Mouse (Mus musculus) stomach, postnatal 0 days (tissue): ENCODE measurements around the gene Snx8. TPM values are rescaled to one million over a fixed set of nuclear protein-coding genes. Genes with fewer than 3 reads are reported as not detected.

Experiments used
- ATAC-seq: fragments of 200-750 bp; cut with Nextera tagmentation; 2 replicates; pipeline ENCODE4 v1.8.0; 2017; ENCODE audit not compliant: low FRiP score, low TSS enrichment
- DNase-seq: peaks from one replicate; pipeline ENCODE4 v3.0.0-alpha.2; 2016; ENCODE audit warnings: low spot score
- H3K27ac ChIP-seq: fragments of 300-500 bp; sonication (generic); replicated peaks from 2 replicates; pipeline ENCODE4 v1.5.1; 2014; ENCODE audit warnings: mild to moderate bottlenecking, control low read depth
- H3K27me3 ChIP-seq: fragments of 300-500 bp; sonication (generic); 2 replicates; pipeline ENCODE4 v1.6.1; 2014; ENCODE audit warnings: low read length; ENCODE audit not compliant: control insufficient read depth, insufficient read depth
- H3K36me3 ChIP-seq: fragments of 300-500 bp; sonication (generic); 2 replicates; pipeline ENCODE4 v1.6.1; 2014; ENCODE audit warnings: low read length, mixed read lengths; ENCODE audit not compliant: control insufficient read depth, insufficient read depth
- H3K4me1 ChIP-seq: fragments of 300-500 bp; sonication (generic); replicated peaks from 2 replicates; pipeline ENCODE4 v1.6.1; 2014; ENCODE audit warnings: antibody characterized with exemption; ENCODE audit not compliant: control insufficient read depth, insufficient read depth
- H3K4me2 ChIP-seq: fragments of 300-500 bp; sonication (generic); replicated peaks from 2 replicates; pipeline ENCODE4 v1.6.1; 2014; ENCODE audit warnings: low read depth, mild to moderate bottlenecking, control low read depth, moderate library complexity
- H3K4me3 ChIP-seq: fragments of 300-500 bp; sonication (generic); 2 replicates; pipeline ENCODE4 v1.5.1; 2014; ENCODE audit warnings: low read depth, low read length, control low read depth
- H3K9ac ChIP-seq: fragments of 300-500 bp; sonication (generic); 2 replicates; pipeline ENCODE4 v1.6.1; 2014; ENCODE audit warnings: mild to moderate bottlenecking, low read length, control low read depth, mixed read lengths
- H3K9me3 ChIP-seq: fragments of 300-500 bp; sonication (generic); 2 replicates; pipeline ENCODE4 v1.6.1; 2016; ENCODE audit warnings: low read length; ENCODE audit not compliant: control insufficient read depth
- CTCF ChIP-seq: IDR thresholded peaks from 2 replicates; pipeline ENCODE4 v1.5.1; 2016; ENCODE audit warnings: antibody characterized with exemption, low read depth, mild to moderate bottlenecking, moderate library complexity
- EP300 ChIP-seq: optimal IDR thresholded peaks from 2 replicates; pipeline ENCODE3; 2016; ENCODE audit warnings: antibody characterized with exemption
- WGBS: fragments of 180-500 bp; shearing (Covaris S2); extraction: QIAGEN DNeasy Blood & Tissue Kit; methylation state at CpG from one replicate; pipeline ENCODE4 v1.1.7; 2014; 5-methylcytosine and 5-hydroxymethylcytosine counted together
- polyA plus RNA-seq: library from polyadenylated mRNA; unstranded; fragments of >200 nt; fragmentation: Nextera tagmentation; extraction: Ambion mirVana; gene quantifications from 2 replicates; pipeline ENCODE4 v1.2.1, GENCODE M21; 2015

Snx8 gene
- polyA plus RNA-seq, 1 experiment from 2014 or later: 8.6 TPM

GRCm38 (mm10) chr5:140359930-140360674, 29.0 kb downstream of the Snx8 start:
- peaks cover 2% of the 10 kb centered on the region; the same call in 1 of the 2 replicates for H3K36me3 ChIP-seq
- ATAC-seq (no peak; the same call in 1 of the 2 replicates), DNase-seq (no peak)
- H3K4me3 ChIP-seq: no peak overlapping the region
- no peaks in the 10 kb centered on the region for H3K27me3 ChIP-seq
- WGBS: 74% methylated on average over 14 of the region's 14 CpGs
- H3K4me2 ChIP-seq: no peak overlapping the region
- TF ChIP-seq EP300: no peak
- no peak for TF ChIP-seq CTCF
- no peak overlapping the region for H3K27ac ChIP-seq
- no peaks in the 10 kb centered on the region for H3K4me1 ChIP-seq
- no peaks in the 10 kb centered on the region for H3K9me3 ChIP-seq
- H3K9ac ChIP-seq: no peak overlapping the region

GRCm38 (mm10) chr5:140357466-140357865, 31.6 kb downstream of the Snx8 start:
- H3K4me3 ChIP-seq: no peak overlapping the region
- H3K9me3 ChIP-seq: no peaks in the 10 kb centered on the region
- H3K4me2 ChIP-seq: no peak overlapping the region
- 90% methylated on average over 3 of the region's 3 CpGs for WGBS
- no peak overlapping the region for H3K27ac ChIP-seq
- TF ChIP-seq EP300 (no peak), CTCF (no peak)
- ATAC-seq (no peak), DNase-seq (no peak)
- no peak overlapping the region for H3K9ac ChIP-seq
- H3K36me3 ChIP-seq: peaks cover 9% of the 10 kb centered on the region
- no peaks in the 10 kb centered on the region for H3K27me3 ChIP-seq
- no peaks in the 10 kb centered on the region for H3K4me1 ChIP-seq

GRCm38 (mm10) chr5:140355934-140356333, 33.1 kb downstream of the Snx8 start:
- 81% methylated on average over 11 of the region's 11 CpGs for WGBS
- no peak overlapping the region for H3K27ac ChIP-seq
- H3K9ac ChIP-seq: no peak overlapping the region
- no peak for DNase-seq
- no peaks in the 10 kb centered on the region for H3K4me1 ChIP-seq
- no peak overlapping the region for H3K4me2 ChIP-seq
- peaks cover 11% of the 10 kb centered on the region for H3K36me3 ChIP-seq
- H3K27me3 ChIP-seq: no peaks in the 10 kb centered on the region
- no peaks in the 10 kb centered on the region for H3K9me3 ChIP-seq
- no peak overlapping the region for H3K4me3 ChIP-seq
- TF ChIP-seq CTCF (peak; percentile 49), EP300 (no peak)
- ATAC-seq: no peak

GRCm38 (mm10) chr5:140352352-140352751, 36.7 kb downstream of the Snx8 start:
- Histone ChIP-seq H3K9me3 (no peaks in the 10 kb centered on the region), H3K4me1 (no peaks in the 10 kb centered on the region), H3K4me2 (no peak overlapping the region), H3K27me3 (no peaks in the 10 kb centered on the region), H3K9ac (no peak overlapping the region), H3K4me3 (no peak overlapping the region), H3K36me3 (peaks cover 11% of the 10 kb centered on the region), H3K27ac (no peak overlapping the region)
- no peak for ATAC-seq
- 88% methylated on average over 6 of the region's 6 CpGs for WGBS
- DNase-seq: no peak
- TF ChIP-seq EP300: no peak
- TF ChIP-seq CTCF: no peak

DNA sequence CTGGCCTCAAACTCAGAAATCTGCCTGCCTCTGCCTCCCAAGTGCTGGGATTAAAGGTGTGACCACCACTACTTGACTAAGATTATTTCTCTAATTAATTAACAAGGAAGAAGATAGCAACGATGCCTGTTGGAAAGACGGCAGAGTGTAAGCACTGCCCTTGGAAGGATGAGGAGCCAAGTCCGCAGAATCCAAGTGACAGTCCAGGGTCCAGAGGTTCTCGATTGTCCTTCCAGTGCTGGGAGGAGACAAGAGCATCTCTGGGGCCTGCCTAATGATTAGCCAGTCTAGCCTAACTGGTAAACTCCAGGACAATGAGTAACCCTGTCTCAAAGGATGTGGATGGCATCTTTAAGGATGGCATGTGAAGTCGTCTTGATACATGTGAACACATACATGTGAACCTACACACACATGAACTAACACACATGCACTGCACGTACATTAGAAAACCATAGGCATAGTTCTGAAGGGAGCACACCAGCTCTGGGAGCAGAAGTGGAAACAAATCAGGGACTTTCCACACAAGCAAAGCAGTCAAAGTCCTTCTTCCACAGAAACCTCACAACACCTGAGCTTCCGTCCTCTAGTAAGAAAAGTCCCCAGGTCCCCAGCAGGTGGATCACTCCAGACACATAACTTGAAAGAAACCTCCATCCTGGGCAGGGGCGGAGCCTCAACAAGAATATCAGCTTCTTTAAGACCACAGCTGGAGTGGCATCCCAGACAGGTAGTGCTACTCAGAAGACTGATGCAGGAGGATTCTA, 38.1 kb downstream of the Snx8 start:
- DNase-seq: no peak
- Histone ChIP-seq H3K27me3 (no peaks in the 10 kb centered on the region), H3K9ac (no peak overlapping the region), H3K4me1 (no peaks in the 10 kb centered on the region), H3K36me3 (peaks cover 15% of the 10 kb centered on the region), H3K4me3 (no peak overlapping the region), H3K9me3 (no peaks in the 10 kb centered on the region), H3K4me2 (no peak overlapping the region), H3K27ac (no peak overlapping the region)
- ATAC-seq: no peak
- 92% methylated on average over 8 of the region's 8 CpGs for WGBS
- TF ChIP-seq CTCF: no peak
- TF ChIP-seq EP300: no peak

GRCm38 (mm10) chr5:140349882-140350281, 39.2 kb downstream of the Snx8 start:
- no peaks in the 10 kb centered on the region for H3K9me3 ChIP-seq
- no peak overlapping the region for H3K27ac ChIP-seq
- WGBS: 95% methylated on average over 9 of the region's 9 CpGs
- no peak overlapping the region for H3K4me3 ChIP-seq
- DNase-seq: no peak
- ATAC-seq: no peak
- TF ChIP-seq EP300: no peak
- no peak for TF ChIP-seq CTCF
- no peaks in the 10 kb centered on the region for H3K4me1 ChIP-seq
- no peak overlapping the region for H3K4me2 ChIP-seq
- H3K36me3 ChIP-seq: peaks cover 13% of the 10 kb centered on the region
- no peak overlapping the region for H3K9ac ChIP-seq
- H3K27me3 ChIP-seq: no peaks in the 10 kb centered on the region
